Mouse (Mus musculus): ENCODE measurements around the gene Bves.

DNA sequence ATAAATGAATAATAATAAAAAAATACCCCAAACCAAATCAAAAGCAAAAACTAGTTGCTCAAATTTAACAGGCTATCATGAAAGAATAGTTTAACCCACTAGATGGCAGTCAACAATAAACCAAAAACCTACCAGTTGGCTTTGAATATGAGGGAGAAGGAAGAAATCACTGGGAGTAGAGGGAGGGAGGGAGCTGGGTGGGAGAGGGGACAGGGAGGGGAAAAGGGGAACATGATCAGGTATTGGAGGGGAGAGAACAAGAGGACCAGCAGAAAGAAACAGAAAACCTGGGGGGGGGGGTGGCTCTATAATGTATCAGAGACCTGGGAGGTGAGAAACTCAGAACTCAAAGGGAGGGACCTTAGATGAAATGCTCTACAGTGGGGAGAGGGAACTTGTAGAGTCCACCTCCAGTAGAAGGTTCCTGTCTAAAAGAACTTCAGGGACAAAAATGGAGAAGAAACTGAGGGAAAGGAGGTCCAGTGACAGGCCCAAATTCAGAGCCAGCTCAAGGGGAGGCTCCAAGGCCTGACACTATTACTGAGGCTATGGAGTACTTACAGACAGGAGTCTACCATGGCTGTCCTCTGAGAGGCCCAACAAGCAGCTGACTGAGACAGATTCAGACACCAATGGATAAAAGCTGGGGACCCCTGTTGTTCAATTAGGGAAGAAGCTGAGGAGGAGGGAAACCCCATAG, 46.5 kb downstream of the Bves start:
- peak; percentile 53 for TF ChIP-seq CTCF (IDR thresholded peaks at IDR 0.05; ENCODE audit: low read depth)
- TF ChIP-seq EP300 (IDR thresholded peaks at IDR 0.05; ENCODE audit: low read depth), result no peak
